In genomic region chr11:37039283-37039682, GRCm38 (mm10) we compare ENCODE assay signal across 22 mouse cellular contexts.
DNase-seq lines count a peak whose midpoint lies in the region; ATAC-seq and TF ChIP-seq lines count a peak whose summit lies in the region.
"Had no signal": no experiment of that assay in that cellular context is flagged by ENCODE, and none has a peak within 500 bp of the region (broad histone marks: within the 10 kb centered on the region; RNA-seq: fewer than 3 reads in every experiment).

No protein-coding gene starts in this region.

- TF ChIP-seq CTCF in lung, postnatal 0 days (IDR thresholded peaks at IDR 0.05): no peak

- no peak overlapping the region for H3K27ac ChIP-seq in lung, postnatal 0 days (ENCODE audit: low read length)
- H3K27ac ChIP-seq: embryonic facial prominence, embryonic 12.5 days; forebrain, embryonic 12.5 days; gastrocnemius, adult 2 months; heart, embryonic 13.5 days; hindbrain, embryonic 15.5 days had no signal

- no peaks in the 10 kb centered on the region for H3K9me3 ChIP-seq in lung, postnatal 0 days (ENCODE audit: low read length)
- H3K9me3 ChIP-seq: embryonic facial prominence, embryonic 12.5 days; forebrain, embryonic 12.5 days; heart, embryonic 13.5 days; hindbrain, embryonic 15.5 days had no signal

- no peak overlapping the region for H3K4me3 ChIP-seq in lung, postnatal 0 days (ENCODE audit: low read depth, low read length)
- H3K4me3 ChIP-seq: embryonic facial prominence, embryonic 12.5 days; forebrain, embryonic 12.5 days; gastrocnemius, adult 2 months; heart, embryonic 13.5 days; hindbrain, embryonic 15.5 days had no signal

- peak; percentile 43; the same call in 1 of the 2 replicates for TF ChIP-seq EP300 in lung, postnatal 0 days (IDR thresholded peaks at IDR 0.05)

- no peaks in the 10 kb centered on the region for H3K27me3 ChIP-seq in lung, postnatal 0 days (replicated peaks; ENCODE audit: insufficient read depth, low read length)
- H3K27me3 ChIP-seq: embryonic facial prominence, embryonic 12.5 days; heart, embryonic 13.5 days; hindbrain, embryonic 15.5 days had no signal

- DNase-seq in lung, adult 18-20 months: peak; percentile 1 to 2
- no peak for DNase-seq in lung, postnatal 4 days
- DNase-seq in lung, postnatal 0 days (ENCODE audit: low spot score): peak; percentile 11
- DNase-seq in lung, postnatal 36 days: no peak
- DNase-seq in lung, postnatal 25 days (ENCODE audit: low spot score): peak; percentile 5
- DNase-seq in thymus, postnatal 25 days: no peak
- no peak for DNase-seq in urinary bladder, adult 2 months (ENCODE audit: low spot score)
- DNase-seq: adrenal gland, postnatal 10 days; B cell, adult 2 months; cerebellum, adult 11 months; cerebellum, adult 8-10 months; cerebellum, postnatal 14 days; forebrain, postnatal 0 days; gastrocnemius, adult 2 months; gastrocnemius, postnatal 36 days; heart, adult 11 months; heart, postnatal 36 days had no signal

- 52% methylated on average over 3 of the region's 3 CpGs for WGBS in lung, postnatal 0 days

- H3K36me3 ChIP-seq in lung, postnatal 0 days (ENCODE audit: insufficient read depth, low read length): no peaks in the 10 kb centered on the region
- H3K36me3 ChIP-seq: embryonic facial prominence, embryonic 12.5 days; forebrain, embryonic 12.5 days; heart, embryonic 13.5 days; hindbrain, embryonic 15.5 days had no signal

- H3K4me1 ChIP-seq in lung, postnatal 0 days (ENCODE audit: insufficient read depth, low read depth, low read length): no peaks in the 10 kb centered on the region
- H3K4me1 ChIP-seq: embryonic facial prominence, embryonic 12.5 days; hindbrain, embryonic 15.5 days had no signal

- ATAC-seq in lung, postnatal 0 days: no peak
- ATAC-seq: CD4-positive, CD25-positive, alpha-beta regulatory T cell, adult 4 months; forebrain, postnatal 0 days had no signal

- H3K9ac ChIP-seq in lung, postnatal 0 days (replicated peaks; ENCODE audit: low read depth): no peak overlapping the region
- H3K9ac ChIP-seq: embryonic facial prominence, embryonic 12.5 days; forebrain, embryonic 12.5 days; forebrain, postnatal 0 days; heart, embryonic 13.5 days; hindbrain, embryonic 15.5 days had no signal

- H3K4me2 ChIP-seq in lung, postnatal 0 days (replicated peaks; ENCODE audit: low read depth, low read length): no peak overlapping the region
- H3K4me2 ChIP-seq: embryonic facial prominence, embryonic 12.5 days; forebrain, embryonic 12.5 days; heart, embryonic 13.5 days; hindbrain, embryonic 15.5 days had no signal

Comparison
In these comparisons a context has a peak if more than half of its experiments do, and no peak if none do; other contexts are left out.
1. DNase-seq: peak in lung, adult 18-20 months (2 of 2), lung, postnatal 0 days (single experiment) and lung, postnatal 25 days (single experiment); none in lung, postnatal 4 days (0 of 2), lung, postnatal 36 days (single experiment), thymus, postnatal 25 days (single experiment) and urinary bladder, adult 2 months (single experiment).